Mouse (Mus musculus): ENCODE measurements around the gene Acin1.

The Acin1 gene

DNA sequence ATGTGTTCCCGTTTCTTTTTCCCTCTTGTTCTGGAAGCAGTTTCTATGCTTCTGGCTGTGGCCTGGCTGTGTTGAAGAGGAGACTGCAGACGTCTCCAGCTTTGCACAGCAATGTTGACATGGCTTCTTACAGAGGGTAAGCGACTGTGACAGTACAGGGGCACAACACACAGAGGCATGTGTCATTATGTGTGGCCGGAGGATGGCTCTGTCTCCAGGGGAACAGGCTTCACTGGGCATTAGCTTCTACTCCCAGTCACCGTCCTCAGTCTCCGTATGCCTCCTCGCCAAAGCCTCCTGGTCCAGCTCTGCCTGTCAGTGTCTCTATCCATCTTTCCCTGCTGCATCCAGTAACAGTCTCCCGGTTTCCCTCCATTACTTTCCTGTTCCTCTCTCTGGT, 79.5 kb downstream of the Acin1 start:
- no peak for DNase-seq (ENCODE audit: low spot score)

GRCm38 (mm10) chr14:54605752-54606321, 80.9 kb downstream of the Acin1 start, which contains the start of gene 4931414P19Rik:
TSS of gene 4931414P19Rik (minus strand) at chr14:54605993.
- DNase-seq (ENCODE audit: low spot score) = peak; percentile 86

DNA sequence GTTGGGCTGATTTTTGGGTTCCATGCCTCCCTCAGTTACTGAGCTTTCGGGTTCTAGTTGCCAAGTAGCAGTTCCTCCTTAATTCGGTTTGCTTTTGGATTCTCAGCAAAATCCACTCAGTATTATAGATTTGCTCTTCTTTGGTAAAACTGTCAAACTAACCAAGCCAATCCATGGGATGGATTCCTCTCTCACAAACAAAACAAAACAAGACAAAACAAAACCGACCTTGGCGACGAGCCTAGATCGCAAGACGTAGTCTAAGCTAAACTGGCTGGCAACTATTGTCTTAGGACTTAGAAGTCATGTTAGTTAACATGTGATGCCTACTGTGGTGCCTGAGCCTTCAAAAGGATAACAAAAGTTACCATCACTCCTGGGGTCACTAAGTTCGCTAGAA, 83.0 kb downstream of the Acin1 start:
- no peak for DNase-seq (ENCODE audit: low spot score)

GRCm38 (mm10) chr14:54603038-54603654, 83.6 kb downstream of the Acin1 start:
- peak; percentile 96 for DNase-seq (ENCODE audit: low spot score)

DNA sequence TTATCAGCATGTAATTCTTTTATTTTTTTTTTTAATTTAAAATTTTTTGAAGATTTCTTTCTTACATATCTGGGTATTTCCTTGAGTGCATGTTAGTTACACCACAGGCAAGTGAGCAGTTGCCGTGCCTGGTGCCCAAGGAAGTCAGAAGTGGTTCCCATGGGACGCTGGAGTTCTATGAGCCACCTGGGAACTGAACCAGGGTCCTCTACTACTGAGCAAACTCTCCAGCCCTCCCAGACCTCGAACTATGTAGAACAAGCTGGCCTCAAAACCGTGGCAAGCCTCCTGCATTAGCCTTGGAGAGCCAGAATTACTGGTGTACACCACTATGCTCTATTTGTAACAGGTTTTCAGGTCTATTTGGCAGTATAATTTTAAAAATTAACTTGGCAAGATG, 84.1 kb downstream of the Acin1 start:
- no peak for DNase-seq (ENCODE audit: low spot score)

- no peak for DNase-seq (ENCODE audit: low spot score)
Observed at GRCm38 (mm10) chr14:54601601-54602000, 85.1 kb downstream of the Acin1 start.

DNA sequence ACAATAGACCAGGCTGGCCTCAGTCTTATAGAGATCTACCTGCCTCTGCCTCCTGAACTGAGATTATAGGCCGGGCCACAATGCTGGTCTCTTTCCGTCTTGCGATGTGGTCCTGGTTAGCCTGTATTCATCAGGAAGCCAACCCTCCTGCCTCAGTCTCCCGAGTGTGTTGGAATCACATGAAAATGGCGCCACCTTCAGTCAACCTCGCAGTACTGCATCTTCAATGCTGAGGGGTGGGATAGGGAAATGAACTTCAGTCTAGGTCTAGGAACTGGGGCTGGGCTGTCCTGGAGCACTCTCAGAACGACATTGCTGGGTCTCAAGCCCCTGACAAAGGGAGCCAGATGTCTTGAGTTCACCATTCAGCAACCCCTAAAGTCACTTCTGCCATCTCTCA, 89.6 kb downstream of the Acin1 start:
- DNase-seq (ENCODE audit: low spot score) = no peak

DNA sequence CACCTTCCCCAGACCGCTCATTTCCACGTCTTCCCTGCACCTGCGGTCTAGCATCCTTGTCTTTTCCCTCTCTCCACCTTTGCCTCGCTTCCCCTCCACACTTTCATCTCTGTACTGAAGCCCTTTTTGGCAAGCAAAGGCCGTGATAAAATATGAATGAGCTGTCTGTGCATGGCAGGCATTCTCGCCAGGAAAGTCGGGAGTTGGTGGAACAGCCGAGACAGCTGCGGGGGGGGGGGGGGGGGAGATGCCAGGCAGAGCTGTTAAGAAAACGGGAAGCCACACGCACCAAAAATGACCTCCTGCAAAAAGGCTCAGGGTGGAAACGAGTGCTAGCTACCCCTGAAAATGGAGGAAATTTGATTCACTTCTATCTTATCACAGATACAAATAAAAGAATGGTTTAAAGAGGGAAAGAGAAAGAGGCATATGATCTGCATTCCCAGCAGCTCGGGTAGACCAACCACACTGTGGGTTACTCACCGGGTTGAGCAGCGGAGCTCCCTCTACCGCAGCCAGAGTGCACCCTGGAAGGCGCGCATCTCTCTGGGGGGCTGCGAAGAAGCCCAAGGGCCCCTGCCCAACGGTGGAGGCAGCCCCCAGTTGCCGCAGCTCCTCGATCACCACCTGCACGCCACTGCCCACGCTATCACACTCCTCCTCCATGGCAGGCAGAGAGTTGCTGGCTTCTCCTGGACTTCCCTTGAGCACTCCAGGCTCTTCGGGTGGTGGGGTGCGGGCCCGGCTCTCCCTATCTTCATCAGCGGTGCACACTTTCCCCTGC, 91.9 kb downstream of the Acin1 start:
- no peak for DNase-seq (ENCODE audit: low spot score)

- no peak for DNase-seq (ENCODE audit: low spot score)
Observed at GRCm38 (mm10) chr14:54594055-54594454, 92.7 kb downstream of the Acin1 start.

- no peak for DNase-seq (ENCODE audit: low spot score)
Observed at GRCm38 (mm10) chr14:54592319-54592934, 94.3 kb downstream of the Acin1 start.

Measured in urinary bladder, postnatal 14 days (tissue).